Comparison of ENCODE assay signal across 10 mouse cellular contexts in the genomic region with DNA sequence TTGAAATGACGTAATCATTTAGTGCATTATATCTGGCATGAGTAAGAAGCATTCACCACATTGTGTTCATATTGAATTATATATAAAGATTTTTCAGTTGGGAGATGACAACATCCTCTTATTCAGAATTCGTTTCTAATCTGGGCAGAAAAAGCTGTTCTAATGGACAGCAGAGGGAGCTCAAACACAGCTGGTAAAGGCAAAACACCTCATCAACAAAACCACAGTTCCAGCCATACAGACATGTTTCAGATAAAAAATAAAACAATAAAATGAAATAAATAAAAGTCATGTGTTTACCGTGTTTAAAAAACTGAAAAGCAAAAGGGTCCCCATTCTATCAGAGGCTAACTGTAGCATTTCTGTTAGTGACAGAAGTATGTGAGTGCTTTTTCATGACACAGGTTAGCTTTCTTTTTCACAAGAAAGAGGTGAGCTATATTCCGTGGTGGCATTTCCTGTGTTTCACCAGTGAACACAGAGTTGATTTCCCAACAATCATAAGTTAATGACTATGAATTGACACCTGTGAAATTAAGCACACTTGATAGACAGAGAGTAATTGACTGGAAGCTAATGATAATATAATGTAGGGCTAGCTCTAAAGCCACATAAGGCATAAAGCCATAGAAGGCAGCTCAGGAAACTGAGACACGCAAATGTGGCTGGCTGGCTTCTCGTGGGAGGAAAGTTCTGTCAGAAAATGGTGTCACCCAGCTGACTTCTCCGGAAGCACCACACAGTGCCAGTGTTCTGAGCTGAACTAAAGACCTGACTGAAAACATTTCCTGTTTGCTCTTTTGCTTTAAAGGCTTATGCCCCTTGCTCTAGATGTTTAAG.
DNase-seq lines count a peak whose midpoint lies in the region; ATAC-seq lines count a peak whose summit lies in the region.
"Had no signal": no experiment of that assay in that cellular context is flagged by ENCODE, and none has a peak within 500 bp of the region (broad histone marks: within the 10 kb centered on the region; RNA-seq: fewer than 3 reads in every experiment).

No protein-coding gene starts in this region.

- no peak overlapping the region for H3K27ac ChIP-seq in midbrain, embryonic 15.5 days
- H3K27ac ChIP-seq: heart, embryonic 13.5 days had no signal

- no peaks in the 10 kb centered on the region for H3K36me3 ChIP-seq in midbrain, embryonic 15.5 days (replicated peaks)
- H3K36me3 ChIP-seq: heart, embryonic 13.5 days had no signal

- H3K27me3 ChIP-seq in midbrain, embryonic 15.5 days (replicated peaks), result no peaks in the 10 kb centered on the region
- H3K27me3 ChIP-seq: heart, embryonic 13.5 days; megakaryocyte, embryonic 14.5 days had no signal

- H3K4me1 ChIP-seq in midbrain, embryonic 15.5 days, result no peaks in the 10 kb centered on the region
- H3K4me1 ChIP-seq: heart, embryonic 13.5 days had no signal

- peak; percentile 9 for DNase-seq in cerebellum, adult 9-10 months
- no peak for DNase-seq in cerebellum, adult 11 months
- peak; percentile 6 for DNase-seq in lung, postnatal 36 days
- DNase-seq in lung, postnatal 10 days, result no peak
- no peak for DNase-seq in spleen, adult 12 weeks (ENCODE audit: low spot score)
- no peak for DNase-seq in frontal cortex, postnatal 25 days (ENCODE audit: low spot score in 2 of 2)

- H3K9me3 ChIP-seq in midbrain, embryonic 15.5 days, result no peaks in the 10 kb centered on the region
- H3K9me3 ChIP-seq: heart, embryonic 13.5 days; megakaryocyte, embryonic 14.5 days had no signal

- no peak overlapping the region for H3K4me3 ChIP-seq in midbrain, embryonic 15.5 days
- H3K4me3 ChIP-seq: heart, embryonic 13.5 days; megakaryocyte, embryonic 14.5 days had no signal

- 63% methylated on average over 7 of the region's 7 CpGs for WGBS in midbrain, embryonic 15.5 days

- no peak overlapping the region for H3K4me2 ChIP-seq in midbrain, embryonic 15.5 days
- H3K4me2 ChIP-seq: heart, embryonic 13.5 days had no signal

- ATAC-seq in granulocyte monocyte progenitor cell, adult 5-6 weeks (replicated peaks; ENCODE audit: poor library complexity, severe bottlenecking), result 0 out of 2 replicates have a peak, but pooled peaks have one; percentile 30
- peak; percentile 69 for ATAC-seq in midbrain, embryonic 15.5 days (replicated peaks)

- no peak overlapping the region for H3K9ac ChIP-seq in midbrain, embryonic 15.5 days
- H3K9ac ChIP-seq: heart, embryonic 13.5 days had no signal

Comparison
In these comparisons a context has a peak if more than half of its experiments do, and no peak if none do; other contexts are left out.
1. DNase-seq: peak in cerebellum, adult 9-10 months (single experiment) and lung, postnatal 36 days (single experiment); none in cerebellum, adult 11 months (single experiment), lung, postnatal 10 days (single experiment), spleen, adult 12 weeks (single experiment) and frontal cortex, postnatal 25 days (0 of 2).